Mouse (Mus musculus) ES-E14 (cell line): ENCODE data around the gene Ralgps1. TPM values are rescaled to one million over a fixed set of nuclear protein-coding genes. Genes with fewer than 3 reads are reported as not detected.

ENCODE experiments used
- DNase-seq: peaks from one replicate; pipeline ENCODE4 v3.0.0-alpha.2; 2013; ENCODE audit warnings: low read depth, low spot score
- H3K27ac ChIP-seq: 2 replicates; pipeline ENCODE4 v1.5.1; 2012; ENCODE audit warnings: low read depth, mild to moderate bottlenecking, low read length, moderate library complexity, mixed read lengths; ENCODE audit not compliant: poor library complexity, insufficient read depth, severe bottlenecking
- H3K36me3 ChIP-seq: 2 replicates; pipeline ENCODE4 v1.6.1; 2012; ENCODE audit warnings: mild to moderate bottlenecking, low read length, moderate library complexity, mixed read lengths; ENCODE audit not compliant: control insufficient read depth, poor library complexity, insufficient read depth, severe bottlenecking
- H3K4me1 ChIP-seq, 2 experiments: fragments of 150-350 bp in 1 of 2; sonication (generic) in 1 of 2; 2 replicates each; pipeline ENCODE4 v1.6.1; 2012; ENCODE audit warnings: low read length in 2 of 2, mild to moderate bottlenecking in 1 of 2, mixed read lengths in 1 of 2; ENCODE audit not compliant: control insufficient read depth in 2 of 2, insufficient read depth in 2 of 2, poor library complexity in 1 of 2
- H3K4me3 ChIP-seq, 2 experiments: fragments of 150-350 bp in 1 of 2; sonication (generic) in 1 of 2; 2 replicates each; pipeline ENCODE4 v1.5.1; 2012; ENCODE audit warnings: low read length in 2 of 2, low read depth in 1 of 2, mild to moderate bottlenecking in 1 of 2, mixed read lengths in 1 of 2; ENCODE audit not compliant: insufficient read depth in 1 of 2, poor library complexity in 1 of 2, severe bottlenecking in 1 of 2
- H3K9ac ChIP-seq: 2 replicates; pipeline ENCODE4 v1.6.1; 2012; ENCODE audit warnings: low read depth, mild to moderate bottlenecking, low read length, mixed read lengths; ENCODE audit not compliant: poor library complexity, insufficient read depth, severe bottlenecking
- H3K9me3 ChIP-seq: fragments of 150-350 bp; sonication (generic); 2 replicates; pipeline ENCODE4 v1.6.1; 2012; ENCODE audit warnings: low read depth, mild to moderate bottlenecking, low read length; ENCODE audit not compliant: control insufficient read depth, insufficient read depth
- CHD2 ChIP-seq: IDR thresholded peaks from 2 replicates; pipeline ENCODE4 v1.6.1; 2014; ENCODE audit warnings: mild to moderate bottlenecking, low read depth, low read length, inconsistent platforms
- HCFC1 ChIP-seq: IDR thresholded peaks from 2 replicates; pipeline ENCODE4 v1.6.1; 2012; ENCODE audit warnings: low read length, inconsistent platforms, borderline replicate concordance; ENCODE audit not compliant: insufficient read depth
- MAFK ChIP-seq: IDR thresholded peaks from 2 replicates; pipeline ENCODE4 v1.6.1; 2014; ENCODE audit warnings: mild to moderate bottlenecking, low read depth, low read length, inconsistent platforms; ENCODE audit not compliant: insufficient read depth
- ZC3H11A ChIP-seq: IDR thresholded peaks from 2 replicates; pipeline ENCODE4 v1.6.1; 2012; ENCODE audit warnings: low read depth, mild to moderate bottlenecking, inconsistent platforms, low read length, borderline replicate concordance
- ZNF384 ChIP-seq: IDR thresholded peaks from 2 replicates; pipeline ENCODE4 v1.6.1; 2012; ENCODE audit warnings: low read depth, low read length, inconsistent platforms
- in situ Hi-C, 2 experiments: fragments of 600-800 bp; cut with MboI; formaldehyde crosslinking; loops; one replicate each; pipeline ENCODE4 v1.15.1; 2025; ENCODE audit warnings: low sequenced_read_pairs in 2 of 2, inconsistent platforms in 1 of 2; ENCODE audit not compliant: unreplicated experiment in 2 of 2
- total RNA-seq: library from RNA; depleted of rRNA; stranded (reverse); fragments of 300-350 nt; gene quantifications from 2 replicates; pipeline ENCODE4 v1.2.3, GENCODE M21; 2012

The Ralgps1 gene
- total RNA-seq, 1 experiment, result 5.4 TPM

DNA sequence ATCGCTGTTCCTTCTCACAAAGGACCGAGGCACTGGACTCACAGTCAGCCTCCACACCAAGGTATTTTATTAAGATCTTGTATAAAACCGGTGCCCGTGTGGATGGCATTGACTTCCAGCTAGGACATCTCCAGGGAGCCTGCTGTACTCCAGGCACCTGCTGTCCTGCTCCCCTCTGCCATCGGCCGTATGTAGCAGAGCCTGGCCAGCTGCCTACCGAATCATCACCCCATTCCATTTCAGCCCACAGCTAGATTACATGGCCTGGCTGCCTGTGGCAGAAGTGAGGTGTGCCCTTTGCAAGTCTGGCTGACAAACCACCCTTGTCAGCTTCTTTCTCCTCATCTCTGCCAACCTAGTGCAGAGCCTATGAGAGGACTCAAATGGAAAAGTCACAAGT, 197.6 kb downstream of the Ralgps1 start:
- Histone ChIP-seq H3K27ac (no peak overlapping the region), H3K36me3 (no peaks in the 10 kb centered on the region), H3K4me3 (no peak overlapping the region), H3K9me3 (no peaks in the 10 kb centered on the region), H3K9ac (no peak overlapping the region), H3K4me1 (peaks cover 0 to 2% of the 10 kb centered on the region in 2 experiments; a peak in 1 of 4 replicates)
- DNase-seq, result no peak
- in situ Hi-C loops, result no loop called here
- no peak for TF ChIP-seq ZNF384
- no peak for TF ChIP-seq CHD2
- TF ChIP-seq MAFK, result no peak
- TF ChIP-seq HCFC1, result no peak
- no peak for TF ChIP-seq ZC3H11A

DNA sequence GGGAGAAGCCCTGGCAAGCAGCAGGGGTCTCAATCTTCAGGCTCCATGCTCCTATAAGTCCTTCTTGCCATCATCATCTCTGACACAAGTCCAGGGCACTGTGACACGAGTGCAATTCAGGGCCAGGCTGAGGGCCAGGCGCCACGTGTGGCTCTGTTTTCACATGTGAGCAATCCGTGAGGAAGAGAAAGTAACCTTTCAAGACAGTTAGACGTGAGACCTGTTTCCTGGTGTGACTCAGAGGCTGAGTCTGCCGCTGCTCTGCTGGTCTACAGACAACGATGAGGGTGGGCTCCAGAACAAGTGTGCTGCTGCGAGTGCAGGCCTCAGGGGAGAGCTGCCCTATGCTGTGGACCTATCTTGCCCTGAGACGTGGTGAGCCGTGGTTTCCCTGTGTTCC, 198.2 kb downstream of the Ralgps1 start:
- TF ChIP-seq ZNF384, result no peak
- no peak for TF ChIP-seq CHD2
- TF ChIP-seq MAFK, result no peak
- no peak for TF ChIP-seq ZC3H11A
- TF ChIP-seq HCFC1, result no peak
- H3K4me1 ChIP-seq, result no peaks in the 10 kb centered on the region
- no peak overlapping the region for H3K27ac ChIP-seq
- in situ Hi-C loops, result no loop called here
- no peaks in the 10 kb centered on the region for H3K9me3 ChIP-seq
- no peaks in the 10 kb centered on the region for H3K36me3 ChIP-seq
- H3K4me3 ChIP-seq, result no peak overlapping the region
- no peak overlapping the region for H3K9ac ChIP-seq
- DNase-seq, result no peak

DNA sequence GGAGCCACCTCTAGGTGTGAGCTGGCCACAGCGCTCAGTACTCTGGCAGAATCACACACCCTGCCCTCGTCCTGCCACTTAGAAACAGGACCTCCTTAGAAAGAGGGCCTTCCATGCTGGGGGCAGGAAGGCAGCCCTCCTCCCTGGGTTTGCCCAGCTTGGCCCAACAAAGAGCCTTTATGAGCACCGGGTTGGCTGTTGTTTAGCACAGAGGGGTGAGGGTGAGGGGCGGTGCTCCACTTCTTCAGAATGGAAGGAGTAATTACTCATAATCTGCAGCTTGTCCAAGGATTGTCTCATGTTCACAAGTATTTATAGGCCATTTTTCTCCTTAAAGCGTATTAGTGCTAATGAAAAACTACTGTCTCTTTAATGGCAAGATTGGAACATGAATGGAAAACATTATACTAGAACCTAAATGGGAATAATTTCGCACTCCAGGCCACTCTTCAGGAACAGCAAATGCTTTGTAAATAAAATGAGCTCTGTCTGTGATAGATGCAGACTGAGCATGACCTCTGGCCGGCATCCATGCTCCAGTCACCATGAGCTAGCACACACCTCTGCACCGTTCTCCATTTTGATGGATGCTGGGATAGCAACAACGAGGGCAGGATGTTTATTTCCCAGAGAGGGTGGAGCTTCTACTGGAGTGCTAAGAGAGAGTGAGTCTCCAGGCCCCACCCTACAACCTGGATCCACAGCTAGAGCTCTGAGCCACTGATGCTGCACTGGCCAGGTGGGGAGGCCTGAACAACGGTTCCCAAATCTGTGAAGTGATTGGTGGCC, 200.3 kb downstream of the Ralgps1 start:
- DNase-seq, result no peak
- H3K9me3 ChIP-seq, result no peaks in the 10 kb centered on the region
- H3K4me1 ChIP-seq, result no peaks in the 10 kb centered on the region

DNA sequence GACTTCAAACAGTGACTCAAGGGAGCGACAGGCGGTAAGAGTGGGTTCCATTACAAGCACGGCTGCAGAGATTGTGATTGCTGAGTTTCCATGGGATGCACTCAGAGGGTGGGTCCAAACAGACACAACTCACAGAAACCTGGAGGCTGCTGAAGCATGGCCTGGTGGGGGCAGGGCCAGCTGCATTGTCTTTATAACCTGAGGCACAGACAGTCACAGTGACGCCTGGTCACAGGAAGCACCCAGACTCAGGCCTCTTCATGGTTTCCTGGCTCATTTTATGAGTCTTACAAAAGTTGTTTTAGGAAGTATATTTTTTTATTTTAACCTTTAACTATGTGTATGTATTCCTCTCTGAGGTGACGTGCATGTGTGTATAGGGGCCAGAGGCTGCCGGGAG, 201.8 kb downstream of the Ralgps1 start:
- in situ Hi-C loops, result no loop called here
- H3K4me3 ChIP-seq, result no peak overlapping the region
- H3K9ac ChIP-seq, result no peak overlapping the region
- no peaks in the 10 kb centered on the region for H3K36me3 ChIP-seq
- no peak overlapping the region for H3K27ac ChIP-seq
- no peak for DNase-seq
- H3K4me1 ChIP-seq, result no peaks in the 10 kb centered on the region
- no peaks in the 10 kb centered on the region for H3K9me3 ChIP-seq
- TF ChIP-seq HCFC1 (no peak), ZNF384 (no peak), MAFK (no peak), ZC3H11A (no peak)

More for the DNA sequence above, 200.3 kb downstream of the Ralgps1 start:
- Histone ChIP-seq H3K4me3 (no peak overlapping the region), H3K36me3 (no peaks in the 10 kb centered on the region), H3K9ac (no peak overlapping the region), H3K27ac (no peak overlapping the region)
- in situ Hi-C loops, result no loop called here
- no peak for TF ChIP-seq CHD2
- no peak for TF ChIP-seq ZC3H11A
- TF ChIP-seq ZNF384, result no peak
- no peak for TF ChIP-seq MAFK
- TF ChIP-seq HCFC1, result no peak

DNA sequence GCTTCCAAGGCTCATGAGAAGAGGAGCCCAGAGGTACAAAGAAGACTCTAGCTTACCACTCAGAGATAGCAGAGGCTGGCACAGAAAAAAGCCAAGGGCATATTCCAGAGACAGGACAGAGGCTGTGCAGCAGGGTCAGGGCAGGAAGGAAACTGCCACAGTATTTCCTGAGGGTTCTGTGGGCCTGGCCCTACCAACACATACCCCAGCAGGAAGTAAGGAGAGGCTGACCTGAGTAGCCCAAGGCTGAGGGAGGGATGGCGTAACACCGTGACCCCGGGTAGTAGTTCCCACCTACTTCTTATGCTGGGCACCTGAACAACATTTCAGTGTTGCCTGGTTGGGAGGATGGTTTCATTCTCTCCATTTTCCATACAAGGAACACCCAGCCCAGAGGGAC, 204.2 kb downstream of the Ralgps1 start:
- in situ Hi-C loops, result no loop called here

More for the DNA sequence above, 204.2 kb downstream of the Ralgps1 start:
- Histone ChIP-seq H3K36me3 (no peaks in the 10 kb centered on the region), H3K9me3 (no peaks in the 10 kb centered on the region), H3K9ac (no peak overlapping the region), H3K4me1 (no peaks in the 10 kb centered on the region), H3K4me3 (no peak overlapping the region), H3K27ac (no peak overlapping the region)
- no peak for DNase-seq
- TF ChIP-seq HCFC1 (no peak), MAFK (no peak), ZC3H11A (no peak), CHD2 (no peak), ZNF384 (no peak)
